8 mouse cellular contexts compared by ENCODE assay signal in genomic region chr17:3273108-3274091, GRCm38 (mm10). TPM values are rescaled to one million over a fixed set of nuclear protein-coding genes. Genes with fewer than 3 reads are reported as not detected.
DNase-seq lines count a peak whose midpoint lies in the region; ATAC-seq lines count a peak whose summit lies in the region.

No protein-coding gene starts in this region.

- H3K27me3 ChIP-seq in intestine, embryonic 16.5 days (replicated peaks; ENCODE audit: control insufficient read depth, insufficient read depth, low read length) = no peaks in the 10 kb centered on the region
- H3K27me3 ChIP-seq in midbrain, embryonic 11.5 days (ENCODE audit: control insufficient read depth, insufficient read depth, low read length) = no peaks in the 10 kb centered on the region

- H3K9ac ChIP-seq in intestine, embryonic 16.5 days (ENCODE audit: low read depth, low read length) = no peak overlapping the region
- no peak overlapping the region for H3K9ac ChIP-seq in midbrain, embryonic 11.5 days (ENCODE audit: low read length)

- H3K9me3 ChIP-seq in intestine, embryonic 16.5 days (ENCODE audit: control insufficient read depth, low read length) = no peaks in the 10 kb centered on the region
- no peaks in the 10 kb centered on the region for H3K9me3 ChIP-seq in midbrain, embryonic 11.5 days (ENCODE audit: control insufficient read depth, low read length)

- no peaks in the 10 kb centered on the region for H3K36me3 ChIP-seq in intestine, embryonic 16.5 days (ENCODE audit: control insufficient read depth, insufficient read depth, low read length)
- H3K36me3 ChIP-seq in midbrain, embryonic 11.5 days (ENCODE audit: control insufficient read depth, insufficient read depth, low read length) = no peaks in the 10 kb centered on the region

- H3K4me2 ChIP-seq in intestine, embryonic 16.5 days (ENCODE audit: low read depth, low read length) = no peak overlapping the region
- H3K4me2 ChIP-seq in midbrain, embryonic 11.5 days = no peak overlapping the region

- WGBS in intestine, embryonic 16.5 days = 45% methylated on average over 22 of the region's 22 CpGs
- WGBS in midbrain, embryonic 11.5 days = 47% methylated on average over 22 of the region's 22 CpGs

- peak; percentile 55 for DNase-seq in adrenal gland, adult 8-10 months
- peak; percentile 72 for DNase-seq in embryo, embryonic 11.5 days (ENCODE audit: low read depth, low spot score)
- peak; percentile 65 to 83 for DNase-seq in gastrocnemius, postnatal 4 days (ENCODE audit: low spot score in 2 of 2)
- peak; percentile 87 to 91 for DNase-seq in left cerebral cortex, postnatal 25 days (ENCODE audit: low spot score in 2 of 2)
- DNase-seq in midbrain, embryonic 11.5 days (ENCODE audit: low spot score, missing footprints) = peak; percentile 96
- DNase-seq in right cerebral cortex, postnatal 4 days = peak; percentile 94
- peak; percentile 67 to 84 for DNase-seq in urinary bladder, postnatal 4 days (ENCODE audit: low spot score in 2 of 2)

- intact Hi-C loops in left cerebral cortex, postnatal 25 days (cut with DNase I) = loop anchor here (2.0 to 5.0 kb wide), 2 partner anchors 173 to 234 kb away; no protein-coding TSS in a partner anchor

- H3K27ac ChIP-seq in intestine, embryonic 16.5 days (ENCODE audit: low read length) = no peak overlapping the region
- no peak overlapping the region for H3K27ac ChIP-seq in midbrain, embryonic 11.5 days (ENCODE audit: low read depth, low read length)

- peaks cover 11% of the 10 kb centered on the region; the same call in 1 of the 2 replicates for H3K4me1 ChIP-seq in intestine, embryonic 16.5 days (ENCODE audit: control insufficient read depth, insufficient read depth, low read length)
- peaks cover 14% of the 10 kb centered on the region for H3K4me1 ChIP-seq in midbrain, embryonic 11.5 days (ENCODE audit: control insufficient read depth, insufficient read depth, low read length)

- peak; percentile 77 for ATAC-seq in intestine, embryonic 16.5 days
- peak; percentile 54; the same call in 1 of the 2 replicates for ATAC-seq in midbrain, embryonic 11.5 days (ENCODE audit: low FRiP score)

- no peak overlapping the region for H3K4me3 ChIP-seq in intestine, embryonic 16.5 days (ENCODE audit: low read length)
- H3K4me3 ChIP-seq in midbrain, embryonic 11.5 days (ENCODE audit: low read depth, low read length) = no peak overlapping the region

RNA-seq across cellular contexts. Expression of gene Tiam2, which starts 53.0 kb away (rescaled TPM):
- total RNA-seq in adrenal gland, adult 8-10 months (2022) = 10 to 100 TPM; 17.3 to 46.1 (median 32.0) TPM
- total RNA-seq in gastrocnemius, postnatal 4 days (2021) = 1 to 10 TPM; 8.4 to 9.7 TPM
- polyA plus RNA-seq in intestine, embryonic 16.5 days (2015; fragmentation: Nextera tagmentation; extraction: Ambion mirVana) = 3.1 TPM in 2 replicates
- 10 to 100 TPM; 83.6 to 93.5 TPM for total RNA-seq in left cerebral cortex, postnatal 25 days (2021)
- polyA plus RNA-seq in midbrain, embryonic 11.5 days (2014; fragmentation: Nextera tagmentation; extraction: Ambion mirVana) = 2.5 and 3.0 TPM in 2 replicates
